Mouse (Mus musculus) gastrocnemius, adult 8-10 months (tissue): ENCODE data around the gene Zbtb16. TPM values are rescaled to one million over a fixed set of nuclear protein-coding genes. Genes with fewer than 3 reads are reported as not detected.

ENCODE experiments used
- DNase-seq, 2 experiments: peaks; one replicate each; pipeline ENCODE4 v3.0.0; 2022; ENCODE audit warnings: low spot score in 2 of 2
- total RNA-seq, 4 experiments: library from RNA; stranded (reverse); gene quantifications; 2 replicates each; pipeline ENCODE4 v1.2.4; 2022

The Zbtb16 gene
- total RNA-seq, 4 experiments from 2014 or later = 106 to 199 (median 117) TPM

DNA sequence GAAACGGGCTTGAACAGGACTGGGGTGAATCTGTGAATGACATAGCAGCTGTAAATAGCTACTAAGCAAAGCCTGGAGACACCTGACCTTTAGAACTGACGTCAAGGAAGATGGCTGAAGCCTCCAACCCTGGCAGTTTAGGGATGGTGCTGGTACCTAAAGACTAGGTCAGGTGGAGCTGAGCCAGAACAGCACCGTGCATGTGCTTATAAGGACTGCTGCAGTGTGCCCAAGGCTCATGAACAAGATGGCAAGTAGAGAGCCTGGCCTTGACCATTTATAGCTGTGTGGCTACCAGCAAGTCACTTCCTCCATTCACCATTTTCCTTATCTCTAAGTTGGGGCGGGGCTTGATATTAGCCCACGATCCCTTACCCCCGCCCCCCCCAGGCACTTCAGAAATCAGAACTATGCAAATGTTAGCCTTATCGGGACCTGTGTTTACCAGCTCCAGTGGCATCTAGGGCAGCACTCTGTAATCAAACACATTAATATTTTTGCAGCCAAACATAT is 9.6 kb downstream of the Zbtb16 start:
- peak; percentile 76 to 77 for DNase-seq

GRCm38 (mm10) chr9:48824533-48825130 is 11.4 kb downstream of the Zbtb16 start:
- peak; percentile 36 to 59 for DNase-seq

- no peak for DNase-seq
Measured at GRCm38 (mm10) chr9:48823851-48824250, 12.2 kb downstream of the Zbtb16 start.

DNA sequence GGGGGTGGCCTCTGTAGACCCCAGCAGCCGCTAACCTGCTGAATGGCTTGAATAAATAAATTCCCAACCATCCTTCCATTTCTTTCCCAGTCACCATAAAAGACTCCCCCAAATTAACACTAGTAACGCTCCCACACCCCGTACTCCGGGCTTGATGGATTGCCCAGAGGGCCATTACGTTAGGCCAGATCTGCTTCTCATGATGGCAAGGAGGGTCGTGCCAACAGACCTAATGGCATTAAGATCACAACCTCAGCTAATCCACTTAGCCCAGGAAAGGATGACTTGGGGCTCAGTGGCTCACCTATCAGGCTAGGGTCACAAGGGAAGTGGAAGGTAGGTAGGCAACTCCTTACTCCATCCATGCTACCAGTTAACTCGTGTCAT is 12.7 kb downstream of the Zbtb16 start:
- no peak for DNase-seq

DNA sequence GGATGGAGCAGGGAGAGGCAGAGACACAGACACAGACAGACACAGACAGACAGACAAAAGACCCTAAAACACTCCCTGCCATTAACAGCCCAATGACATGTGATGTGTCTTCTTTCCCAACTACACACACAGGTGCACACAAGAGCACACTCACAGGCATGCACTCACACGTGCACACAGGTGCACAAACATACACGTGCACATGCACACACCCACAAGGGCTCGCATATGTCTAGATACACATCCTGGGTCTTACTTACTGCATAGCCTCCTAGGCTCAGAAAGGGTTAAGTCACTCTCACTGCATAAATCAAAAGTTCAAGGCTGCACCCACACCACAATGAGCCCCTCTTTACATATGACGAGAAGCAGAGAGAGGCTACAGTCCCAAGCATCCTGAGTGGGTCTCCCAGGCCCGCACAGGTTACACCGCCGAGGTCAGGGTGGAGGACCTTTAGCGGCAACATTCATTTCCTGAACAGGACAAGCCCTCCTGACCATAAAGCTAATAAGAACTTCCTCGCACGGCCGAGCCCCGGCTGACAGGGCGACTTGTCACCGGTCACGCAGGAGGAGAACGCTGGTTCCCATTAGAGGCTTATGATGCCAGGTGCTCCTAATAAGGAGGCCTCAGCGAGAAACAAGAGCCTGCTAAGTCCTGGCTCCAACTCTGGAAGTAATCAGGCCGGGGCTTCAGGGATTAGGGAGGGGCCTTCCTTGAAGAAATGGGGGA is 13.3 kb downstream of the Zbtb16 start:
- DNase-seq = peak; percentile 45 to 56

- DNase-seq = no peak
Measured at GRCm38 (mm10) chr9:48821916-48822585, 14.0 kb downstream of the Zbtb16 start.

- DNase-seq = no peak
Measured at GRCm38 (mm10) chr9:48821431-48821830, 14.6 kb downstream of the Zbtb16 start.

- DNase-seq = no peak
Measured at GRCm38 (mm10) chr9:48820791-48821190, 15.2 kb downstream of the Zbtb16 start.

DNA sequence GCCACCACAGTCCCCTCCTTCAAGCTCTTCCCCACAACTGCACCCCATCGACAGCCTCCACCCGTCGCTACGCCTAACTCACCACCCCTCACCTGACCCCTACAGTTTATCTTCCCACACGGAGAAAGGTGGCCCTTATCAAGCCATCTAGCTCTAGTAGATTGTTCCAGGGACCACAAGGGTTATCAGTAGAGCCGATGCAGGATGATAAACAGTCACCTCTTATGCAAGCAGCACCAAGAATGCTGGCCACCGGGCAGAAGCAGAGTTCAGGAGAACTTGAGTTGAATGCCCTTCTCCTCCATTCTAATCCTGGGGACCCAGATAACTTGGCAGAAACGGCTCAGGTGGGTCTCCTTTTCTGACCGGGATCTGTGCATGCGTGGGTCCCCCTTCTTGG is 16.3 kb downstream of the Zbtb16 start:
- DNase-seq = no peak

DNA sequence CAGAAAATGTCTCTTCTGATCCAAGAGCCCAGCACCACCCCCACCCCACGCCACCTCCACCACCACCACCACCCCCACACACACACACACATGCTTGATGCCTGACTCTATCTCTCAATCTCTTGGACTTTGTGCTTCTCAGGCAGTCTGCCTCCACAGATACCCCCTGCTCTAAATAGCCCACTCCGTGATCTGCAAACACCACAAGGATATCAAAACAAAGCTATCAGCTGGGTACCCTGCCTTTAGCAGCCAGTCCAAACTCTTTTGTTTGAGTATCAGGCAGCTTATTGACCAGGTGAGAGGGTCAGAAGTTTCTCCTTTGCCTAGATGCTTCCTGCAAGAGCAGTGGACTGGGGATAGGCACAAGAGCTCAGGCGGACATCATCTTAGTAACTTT is 16.9 kb downstream of the Zbtb16 start:
- DNase-seq = no peak

DNA sequence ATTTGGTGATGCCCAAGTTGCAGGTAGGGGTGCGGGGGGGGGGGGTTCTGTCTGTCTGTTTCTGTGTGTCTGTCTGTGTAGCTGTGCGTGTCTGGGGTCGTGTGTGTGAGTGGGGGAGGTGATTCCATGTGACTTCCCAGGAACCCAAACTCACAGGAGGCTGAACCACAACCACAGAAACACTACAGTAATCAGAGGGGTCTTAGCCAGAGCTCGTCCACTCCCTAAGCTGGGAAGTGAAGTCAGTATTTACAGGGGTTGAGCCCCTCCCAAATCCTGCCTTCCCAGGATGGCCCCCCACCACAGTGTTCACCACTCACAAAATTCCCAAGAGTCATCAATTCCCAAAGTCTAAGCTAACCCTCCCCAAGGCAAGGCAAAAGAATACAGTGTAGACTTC is 18.1 kb downstream of the Zbtb16 start:
- DNase-seq = no peak

DNA sequence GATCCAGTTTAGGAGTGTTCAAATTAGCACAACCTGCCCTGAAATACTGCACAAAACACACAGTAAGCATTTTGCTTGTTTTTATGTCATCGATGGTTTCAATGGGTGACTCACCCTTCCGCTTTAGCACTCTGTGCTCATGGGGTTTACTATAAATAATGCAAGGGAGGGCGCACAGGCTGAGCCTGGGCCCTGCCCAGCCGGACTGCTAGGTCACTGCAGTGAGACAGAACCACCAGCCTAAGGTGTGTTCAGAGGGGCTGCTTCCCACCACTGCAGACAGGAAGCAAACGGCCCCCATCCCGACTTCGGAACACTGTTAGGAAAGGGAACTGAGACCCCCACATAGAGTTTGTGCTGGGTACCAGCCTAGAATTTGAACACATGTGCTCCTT is 18.6 kb downstream of the Zbtb16 start:
- DNase-seq = peak; percentile 52 to 58

DNA sequence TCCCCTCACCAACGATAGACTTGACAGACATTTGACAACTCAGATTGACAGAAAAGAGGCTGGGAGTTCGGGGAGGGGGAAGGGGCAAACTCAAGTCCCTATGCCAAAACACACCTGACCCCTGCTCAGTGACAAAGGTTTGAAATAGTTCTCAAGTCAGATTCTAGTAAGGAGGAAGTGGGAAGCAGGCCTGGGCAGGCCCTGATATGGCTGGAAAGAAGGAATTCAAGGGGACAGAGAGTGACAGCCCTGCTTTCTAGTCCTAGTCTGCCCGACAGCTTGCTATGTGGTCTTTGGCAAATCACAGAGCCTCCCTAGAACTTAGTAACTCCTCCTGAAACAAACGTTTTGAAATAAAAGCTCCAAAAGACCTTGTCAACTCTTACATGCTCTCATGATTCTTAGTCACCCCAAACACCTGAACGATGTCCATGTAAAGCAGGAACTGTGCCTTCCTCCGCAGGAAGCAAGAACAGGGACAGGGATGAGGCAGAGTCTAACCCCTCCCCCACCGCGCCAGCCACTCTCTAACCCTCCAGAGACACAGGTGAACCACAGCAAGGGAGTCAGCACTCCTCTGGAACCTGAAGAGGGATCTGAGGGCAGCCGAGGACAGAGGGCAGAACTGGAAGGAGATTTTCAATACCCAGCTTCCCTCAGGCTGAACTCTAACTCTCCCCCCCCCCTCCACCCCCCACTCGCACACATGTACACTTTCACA is 19.2 kb downstream of the Zbtb16 start:
- DNase-seq = no peak

DNA sequence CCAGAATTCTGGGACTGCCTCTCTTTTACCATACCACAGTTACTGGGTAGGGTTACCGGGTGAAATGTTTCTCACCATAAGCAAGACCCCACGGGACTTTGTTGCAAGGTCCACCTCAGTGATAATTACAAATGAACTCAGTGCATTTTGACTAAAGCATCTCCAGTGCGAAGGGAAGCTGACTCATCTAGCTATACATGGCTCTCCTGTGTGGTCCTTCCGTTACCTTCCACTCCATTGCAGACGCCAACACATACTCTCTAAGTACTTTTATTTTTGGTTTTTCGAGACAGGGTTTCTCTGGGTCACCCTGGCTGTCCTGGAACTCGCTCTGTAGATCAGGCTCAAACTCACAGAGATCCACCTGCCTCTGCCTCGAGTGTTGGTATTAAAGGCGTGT is 19.9 kb downstream of the Zbtb16 start:
- no peak for DNase-seq

DNA sequence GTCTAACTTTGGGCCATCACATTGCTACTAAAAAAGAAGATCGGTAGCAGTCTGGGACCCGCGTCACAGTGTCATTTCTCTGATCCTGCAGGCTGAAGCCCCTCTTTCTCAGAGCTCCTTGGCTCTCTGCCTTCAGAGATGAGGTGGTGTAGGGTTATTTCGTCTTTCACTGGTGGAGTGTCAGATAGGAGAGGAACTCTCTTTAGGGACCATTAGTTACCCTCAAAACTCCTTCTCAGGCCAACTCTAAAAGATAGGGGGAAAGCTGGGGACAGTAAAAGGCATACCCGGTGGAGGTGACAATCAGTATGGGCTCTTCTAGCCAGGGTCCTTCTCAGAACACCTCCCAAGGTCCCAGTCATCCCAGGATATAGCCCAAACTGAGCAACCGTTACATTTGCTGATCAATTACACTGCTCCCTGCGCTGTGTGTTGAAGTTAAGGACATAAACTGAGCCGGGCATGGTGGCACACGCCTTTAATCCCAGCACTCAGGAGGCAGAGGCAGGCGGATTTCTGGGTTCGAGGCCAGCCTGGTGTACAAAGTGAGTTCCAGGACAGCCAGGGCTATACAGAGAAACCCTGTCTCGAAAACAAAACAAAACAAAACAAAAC is 21.0 kb downstream of the Zbtb16 start:
- no peak for DNase-seq

DNA sequence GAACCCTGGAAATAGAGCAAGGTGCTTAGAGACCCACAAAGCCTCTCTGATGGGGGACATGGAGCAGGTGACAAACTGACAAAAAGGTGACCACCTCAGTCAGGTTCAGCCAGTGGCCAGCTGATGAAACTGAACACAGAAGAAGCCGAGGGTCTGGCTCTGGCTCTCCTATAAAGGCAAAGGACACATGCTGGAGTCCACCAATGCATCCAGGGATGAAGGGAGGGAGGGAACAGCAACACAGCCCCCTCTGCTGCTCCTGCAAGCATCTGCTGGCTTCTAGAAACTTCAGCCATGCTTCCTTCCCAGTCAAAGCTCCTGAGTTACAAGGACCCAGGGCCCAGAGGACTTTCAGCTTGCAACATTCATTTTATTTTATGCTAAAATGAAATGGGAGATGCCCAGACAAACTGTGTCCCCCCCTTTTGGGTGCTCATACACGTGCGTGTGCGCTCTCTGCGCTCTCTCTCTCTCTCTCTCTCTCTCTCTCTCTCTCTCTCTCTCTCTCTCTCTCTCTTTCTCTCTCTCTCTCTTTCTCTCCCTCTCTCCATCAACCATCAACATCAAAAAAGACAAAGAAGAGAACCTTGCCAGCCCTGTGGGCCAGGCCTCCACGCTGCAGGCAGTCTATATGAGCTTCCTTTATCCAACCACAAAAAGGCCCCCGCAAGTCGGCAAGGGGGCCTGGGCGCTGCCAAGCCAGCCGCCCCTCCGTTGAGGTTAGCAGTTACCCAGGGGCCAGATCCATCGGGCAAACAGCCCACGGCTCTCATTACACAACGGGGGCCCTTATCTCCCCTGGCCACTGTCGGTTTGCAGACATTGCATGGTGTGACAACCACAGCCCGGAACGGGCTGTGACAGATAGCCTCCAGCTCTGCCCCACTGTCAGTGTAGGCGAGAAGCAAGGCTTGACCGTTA is 21.8 kb downstream of the Zbtb16 start:
- no peak for DNase-seq

- no peak for DNase-seq
Measured at GRCm38 (mm10) chr9:48812352-48812751, 23.7 kb downstream of the Zbtb16 start.

DNA sequence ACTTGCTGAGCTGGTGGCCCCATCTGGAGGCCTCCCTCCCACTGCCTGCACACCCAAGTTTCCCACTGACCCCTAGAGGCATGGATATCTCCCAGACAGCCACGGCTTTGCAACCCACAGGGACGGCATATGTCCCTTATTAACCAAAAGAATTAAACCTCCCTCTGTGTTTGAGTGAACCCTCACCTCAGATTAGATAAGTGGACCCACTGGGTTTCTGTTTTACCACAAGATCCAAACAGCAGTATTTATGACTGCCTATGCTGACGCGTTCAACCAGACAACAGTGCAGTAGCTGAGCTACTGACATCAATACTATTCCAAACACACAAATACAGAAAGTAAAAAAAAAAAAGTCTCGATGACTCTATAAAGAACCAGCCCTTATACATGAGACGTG is 29.4 kb downstream of the Zbtb16 start:
- DNase-seq = no peak

DNA sequence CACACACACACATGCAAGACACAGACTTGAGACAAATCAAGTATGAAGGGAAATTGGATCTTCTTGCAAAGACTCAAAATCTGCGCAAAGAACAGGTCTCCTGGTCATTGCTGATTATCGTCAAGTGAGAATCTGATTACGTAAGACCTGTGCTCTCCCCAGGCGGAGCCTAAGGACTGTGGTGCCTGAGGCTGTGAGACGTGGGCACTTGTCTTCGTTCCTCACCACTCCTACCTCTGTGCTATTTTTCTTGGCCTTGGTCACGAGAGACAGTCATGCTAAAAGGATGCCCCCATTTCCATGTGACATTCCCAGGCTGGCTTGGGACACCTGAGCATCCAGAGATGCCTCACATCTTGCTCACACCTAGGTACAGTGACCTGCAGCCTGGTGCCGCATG is 30.2 kb downstream of the Zbtb16 start:
- no peak for DNase-seq

DNA sequence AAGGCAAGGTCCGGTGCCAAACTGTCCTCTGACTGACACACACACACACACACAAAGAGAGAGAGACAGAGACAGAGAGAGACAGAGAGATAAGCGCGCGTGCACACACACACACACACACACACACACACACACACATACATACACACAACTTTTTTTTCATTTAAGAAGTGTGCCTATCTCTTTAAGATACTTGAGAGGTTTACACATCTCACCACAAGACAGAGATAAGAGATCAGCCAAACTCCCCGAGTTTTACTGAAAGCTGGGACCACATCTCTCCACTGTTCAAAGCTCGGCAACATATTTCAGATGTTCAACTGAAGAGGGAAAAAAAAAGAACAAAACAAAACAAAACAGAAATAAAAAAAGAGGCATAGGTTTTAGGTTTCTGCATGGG is 31.5 kb downstream of the Zbtb16 start:
- DNase-seq = no peak
